Mouse (Mus musculus): Measurements from ENCODE around the gene Exoc8.

DNA sequence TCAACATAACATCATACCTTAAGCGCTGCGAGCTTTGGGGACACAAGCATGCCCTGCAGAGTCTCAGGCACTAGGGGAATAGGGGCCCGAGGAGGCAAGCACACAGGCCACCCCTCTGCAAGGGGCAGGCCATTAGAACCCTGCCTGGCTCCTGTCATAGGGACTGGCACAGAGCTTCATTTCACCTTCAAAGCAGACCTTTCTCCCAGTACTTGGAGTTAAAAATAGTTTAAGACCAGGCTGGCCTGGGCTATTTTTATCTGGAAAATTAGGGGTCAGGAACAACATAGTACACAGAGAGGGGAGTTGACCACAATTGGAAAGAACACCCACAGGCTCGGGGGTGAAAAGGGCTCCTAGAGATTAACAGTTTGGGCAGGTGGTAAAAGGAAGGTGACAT, 39.8 kb upstream of the Exoc8 start:
- TF ChIP-seq GATA1 (IDR thresholded peaks at IDR 0.05; ENCODE audit: low read length) (no peak), TAL1 (IDR thresholded peaks at IDR 0.05; ENCODE audit: low read length) (no peak)

Data from erythroblast, embryonic 14.5 days (primary cell).